Mouse (Mus musculus) ES-E14 (cell line): ENCODE results near the gene Defb41.

Experiments
- HCFC1 ChIP-seq: IDR thresholded peaks from 2 replicates; pipeline ENCODE4 v1.6.1; 2012; ENCODE audit warnings: low read length, inconsistent platforms, borderline replicate concordance; ENCODE audit not compliant: insufficient read depth
- MAFK ChIP-seq: IDR thresholded peaks from 2 replicates; pipeline ENCODE4 v1.6.1; 2014; ENCODE audit warnings: mild to moderate bottlenecking, low read depth, low read length, inconsistent platforms; ENCODE audit not compliant: insufficient read depth
- ZNF384 ChIP-seq: IDR thresholded peaks from 2 replicates; pipeline ENCODE4 v1.6.1; 2012; ENCODE audit warnings: low read depth, low read length, inconsistent platforms

DNA sequence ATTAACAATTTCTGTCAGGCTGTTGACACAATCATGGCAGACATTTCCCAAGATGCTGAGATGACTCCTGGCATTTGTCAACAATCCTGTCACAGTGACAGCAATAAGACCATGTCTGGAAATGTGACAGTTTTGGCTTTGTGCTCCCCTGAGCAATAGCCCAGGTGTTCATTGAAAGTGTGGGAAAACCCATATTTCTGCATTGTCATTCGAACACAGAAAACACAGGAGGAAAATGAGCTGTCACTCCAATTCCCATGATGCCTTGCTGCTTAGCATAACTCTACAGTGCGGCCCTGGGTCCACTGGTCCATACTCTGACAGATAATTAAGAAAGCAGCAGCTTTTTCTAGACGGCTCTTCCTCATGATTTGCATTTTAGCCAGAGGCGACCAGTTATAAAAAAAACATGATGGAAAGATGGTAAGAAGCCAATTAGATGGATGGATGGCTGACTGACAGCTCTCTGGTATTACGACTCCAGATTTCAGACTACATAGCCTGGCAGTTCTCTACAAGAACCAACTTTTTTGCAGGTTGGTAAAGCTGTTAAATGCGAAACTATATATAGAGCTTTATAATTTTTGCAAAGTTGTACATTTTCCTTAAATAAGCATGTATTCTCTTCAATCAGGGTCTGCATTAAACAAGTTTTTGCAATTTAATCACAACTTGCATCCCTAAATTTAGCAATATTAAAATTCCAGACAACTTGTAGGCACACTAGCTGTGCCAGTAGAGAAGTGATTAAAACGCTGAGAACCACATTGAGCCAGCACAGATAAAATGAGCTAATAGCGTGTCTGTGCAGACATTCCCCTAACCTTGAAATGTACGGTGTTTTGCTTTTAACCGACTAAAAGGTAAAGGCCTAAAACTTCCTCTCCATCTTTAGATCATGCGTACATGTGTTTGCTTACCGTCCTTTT is 42.9 kb upstream of the Defb41 start:
- TF ChIP-seq HCFC1 (no peak), ZNF384 (no peak), MAFK (no peak)
